Mouse (Mus musculus): ENCODE results near the gene Afm. TPM values are rescaled to one million over a fixed set of nuclear protein-coding genes. Genes with fewer than 3 reads are reported as not detected.

The Afm gene
- polyA plus RNA-seq, 1 experiment, result 21.0 TPM

GRCm38 (mm10) chr5:90551191-90551590 lies 32.5 kb downstream of the Afm start:
- Histone ChIP-seq H3K27me3 (replicated peaks; ENCODE audit: control insufficient read depth, insufficient read depth, low read length) (no peaks in the 10 kb centered on the region), H3K4me3 (ENCODE audit: insufficient read depth, low read depth, low read length) (no peak overlapping the region), H3K27ac (ENCODE audit: insufficient read depth, low read depth, low read length) (no peak overlapping the region), H3K36me3 (ENCODE audit: control insufficient read depth, insufficient read depth, low read length) (no peaks in the 10 kb centered on the region), H3K4me1 (ENCODE audit: control insufficient read depth, insufficient read depth, low read length) (no peaks in the 10 kb centered on the region)
- TF ChIP-seq CTCF (conservative IDR thresholded peaks at IDR 0.05; ENCODE audit: insufficient read depth, insufficient read length, low read depth, low read length) (no peak), POLR2A (IDR thresholded peaks at IDR 0.05; ENCODE audit: low read depth, low read length) (no peak)
- no peak for DNase-seq
- WGBS, result 89% methylated on average over 8 of the region's 8 CpGs

DNA sequence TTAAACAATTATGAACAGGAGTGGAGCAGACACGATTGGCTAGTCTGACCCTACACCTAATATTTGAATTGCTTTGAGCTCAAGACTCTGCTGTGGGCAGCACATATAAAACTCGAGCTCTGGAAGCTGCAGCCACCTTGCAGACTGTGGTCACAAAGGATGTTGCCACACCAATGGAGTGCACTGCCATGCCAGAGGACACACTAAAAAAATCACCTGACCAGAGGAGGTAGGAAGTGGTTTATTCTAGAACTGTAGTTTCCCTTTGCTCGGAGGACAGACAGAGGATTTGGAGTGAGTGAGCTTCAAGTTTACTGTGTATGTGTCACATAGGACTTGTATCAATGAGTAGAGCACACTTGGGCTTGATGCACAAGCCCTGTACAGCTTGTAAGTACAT lies 37.3 kb downstream of the Afm start:
- Histone ChIP-seq H3K27ac (ENCODE audit: insufficient read depth, low read depth, low read length) (no peak overlapping the region), H3K27me3 (replicated peaks; ENCODE audit: control insufficient read depth, insufficient read depth, low read length) (no peaks in the 10 kb centered on the region), H3K4me3 (ENCODE audit: insufficient read depth, low read depth, low read length) (no peak overlapping the region), H3K36me3 (ENCODE audit: control insufficient read depth, insufficient read depth, low read length) (no peaks in the 10 kb centered on the region), H3K4me1 (ENCODE audit: control insufficient read depth, insufficient read depth, low read length) (no peaks in the 10 kb centered on the region)
- 79% methylated on average over 3 of the region's 3 CpGs for WGBS
- DNase-seq, result no peak
- TF ChIP-seq POLR2A (IDR thresholded peaks at IDR 0.05; ENCODE audit: low read depth, low read length) (no peak), CTCF (conservative IDR thresholded peaks at IDR 0.05; ENCODE audit: insufficient read depth, insufficient read length, low read depth, low read length) (no peak)

GRCm38 (mm10) chr5:90560743-90561142 lies 42.0 kb downstream of the Afm start, which contains the start of gene 5830473C10Rik:
Gene 5830473C10Rik, plus strand, starts transcription at chr5:90561107.
- no peaks in the 10 kb centered on the region for H3K4me1 ChIP-seq (ENCODE audit: control insufficient read depth, insufficient read depth, low read length)
- TF ChIP-seq CTCF (conservative IDR thresholded peaks at IDR 0.05; ENCODE audit: insufficient read depth, insufficient read length, low read depth, low read length) (no peak), POLR2A (IDR thresholded peaks at IDR 0.05; ENCODE audit: low read depth, low read length) (no peak)
- no peak for DNase-seq
- no peak within 1 kb of the TSS for H3K4me3 ChIP-seq (ENCODE audit: insufficient read depth, low read depth, low read length)
- H3K27me3 ChIP-seq (replicated peaks; ENCODE audit: control insufficient read depth, insufficient read depth, low read length), result no peaks in the 10 kb centered on the region
- WGBS, result 76% methylated on average over 6 of the region's 6 CpGs
- no peak within 1 kb of the TSS for H3K27ac ChIP-seq (ENCODE audit: insufficient read depth, low read depth, low read length)
- no peaks in the 10 kb centered on the region for H3K36me3 ChIP-seq (ENCODE audit: control insufficient read depth, insufficient read depth, low read length)

- no peak overlapping the region for H3K27ac ChIP-seq (ENCODE audit: insufficient read depth, low read depth, low read length)
- no peak overlapping the region for H3K4me3 ChIP-seq (ENCODE audit: insufficient read depth, low read depth, low read length)
- no peak for TF ChIP-seq CTCF (conservative IDR thresholded peaks at IDR 0.05; ENCODE audit: insufficient read depth, insufficient read length, low read depth, low read length)
- no peak for TF ChIP-seq POLR2A (IDR thresholded peaks at IDR 0.05; ENCODE audit: low read depth, low read length)
- no peak for DNase-seq
- H3K27me3 ChIP-seq (replicated peaks; ENCODE audit: control insufficient read depth, insufficient read depth, low read length), result no peaks in the 10 kb centered on the region
- no peaks in the 10 kb centered on the region for H3K4me1 ChIP-seq (ENCODE audit: control insufficient read depth, insufficient read depth, low read length)
- H3K36me3 ChIP-seq (ENCODE audit: control insufficient read depth, insufficient read depth, low read length), result no peaks in the 10 kb centered on the region
- WGBS, result 94% methylated on average over 11 of the region's 11 CpGs
These were observed 43.1 kb downstream of the Afm start for GRCm38 (mm10) chr5:90561721-90562275.

DNA sequence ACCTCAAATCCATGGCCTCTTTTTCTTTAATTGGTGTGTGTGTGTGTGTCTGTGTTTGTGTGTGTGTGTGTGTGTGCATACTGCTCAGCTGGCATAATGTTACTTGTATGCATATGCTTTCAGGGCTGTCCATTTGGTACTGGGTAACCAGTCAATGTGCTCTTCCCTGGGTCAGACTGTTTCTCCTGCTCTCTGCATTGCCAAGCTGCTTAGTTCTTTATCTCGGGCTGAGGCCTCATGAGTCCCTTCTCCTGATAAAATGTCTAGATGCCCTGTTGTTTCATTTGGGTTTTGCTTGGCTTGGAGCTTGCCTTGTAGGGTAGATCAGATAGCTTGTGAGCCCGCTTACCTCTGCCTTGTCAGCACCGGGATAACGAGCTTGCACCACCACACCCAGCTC lies 44.1 kb downstream of the Afm start:
- H3K4me1 ChIP-seq (ENCODE audit: control insufficient read depth, insufficient read depth, low read length), result peaks cover 7% of the 10 kb centered on the region
- no peaks in the 10 kb centered on the region for H3K27me3 ChIP-seq (replicated peaks; ENCODE audit: control insufficient read depth, insufficient read depth, low read length)
- 83% methylated on average over 4 of the region's 4 CpGs for WGBS
- no peak for DNase-seq
- H3K36me3 ChIP-seq (ENCODE audit: control insufficient read depth, insufficient read depth, low read length), result no peaks in the 10 kb centered on the region
- TF ChIP-seq POLR2A (IDR thresholded peaks at IDR 0.05; ENCODE audit: low read depth, low read length) (no peak), CTCF (conservative IDR thresholded peaks at IDR 0.05; ENCODE audit: insufficient read depth, insufficient read length, low read depth, low read length) (no peak)
- no peak overlapping the region for H3K4me3 ChIP-seq (ENCODE audit: insufficient read depth, low read depth, low read length)
- H3K27ac ChIP-seq (ENCODE audit: insufficient read depth, low read depth, low read length), result no peak overlapping the region

GRCm38 (mm10) chr5:90564161-90564560 lies 45.4 kb downstream of the Afm start:
- Histone ChIP-seq H3K36me3 (ENCODE audit: control insufficient read depth, insufficient read depth, low read length) (no peaks in the 10 kb centered on the region), H3K4me1 (ENCODE audit: control insufficient read depth, insufficient read depth, low read length) (peaks cover 14% of the 10 kb centered on the region), H3K27me3 (replicated peaks; ENCODE audit: control insufficient read depth, insufficient read depth, low read length) (no peaks in the 10 kb centered on the region), H3K4me3 (ENCODE audit: insufficient read depth, low read depth, low read length) (no peak overlapping the region), H3K27ac (ENCODE audit: insufficient read depth, low read depth, low read length) (no peak overlapping the region)
- no peak for DNase-seq
- 91% methylated on average over 4 of the region's 4 CpGs for WGBS
- TF ChIP-seq POLR2A (IDR thresholded peaks at IDR 0.05; ENCODE audit: low read depth, low read length) (no peak), CTCF (conservative IDR thresholded peaks at IDR 0.05; ENCODE audit: insufficient read depth, insufficient read length, low read depth, low read length) (no peak)

DNA sequence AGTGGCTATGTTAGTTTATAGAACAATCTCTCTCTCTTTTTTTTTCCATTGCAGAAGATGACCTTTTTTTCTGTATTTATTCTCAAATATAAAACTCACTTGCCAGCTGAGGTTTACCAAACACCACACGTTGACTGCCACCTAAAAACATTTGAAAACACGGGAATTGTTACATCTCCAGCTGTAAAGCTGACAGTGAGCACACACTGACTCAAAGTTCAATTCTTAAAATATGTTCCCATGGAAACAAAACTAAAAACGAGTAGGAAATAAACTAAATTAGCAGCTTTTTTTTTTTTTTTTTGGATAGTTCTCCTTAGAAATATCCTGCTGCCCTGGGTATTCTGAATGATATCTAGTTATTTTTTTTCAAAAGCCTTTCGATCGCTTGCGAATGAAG lies 46.5 kb downstream of the Afm start:
- Histone ChIP-seq H3K36me3 (ENCODE audit: control insufficient read depth, insufficient read depth, low read length) (no peaks in the 10 kb centered on the region), H3K27ac (ENCODE audit: insufficient read depth, low read depth, low read length) (no peak overlapping the region), H3K4me3 (ENCODE audit: insufficient read depth, low read depth, low read length) (no peak overlapping the region), H3K27me3 (replicated peaks; ENCODE audit: control insufficient read depth, insufficient read depth, low read length) (no peaks in the 10 kb centered on the region), H3K4me1 (ENCODE audit: control insufficient read depth, insufficient read depth, low read length) (peaks cover 16% of the 10 kb centered on the region)
- TF ChIP-seq CTCF (conservative IDR thresholded peaks at IDR 0.05; ENCODE audit: insufficient read depth, insufficient read length, low read depth, low read length), result no peak
- no peak for TF ChIP-seq POLR2A (IDR thresholded peaks at IDR 0.05; ENCODE audit: low read depth, low read length)
- no peak for DNase-seq
- WGBS, result 79% methylated on average over 6 of the region's 6 CpGs

Measured in kidney, adult 2 months (tissue).